Mouse (Mus musculus): Measurements from ENCODE around the gene Thsd4. TPM values are rescaled to one million over a fixed set of nuclear protein-coding genes. Genes with fewer than 3 reads are reported as not detected.

Gene Thsd4
- polyA plus RNA-seq, 1 experiment from 2014 or later: 1.8 TPM

DNA sequence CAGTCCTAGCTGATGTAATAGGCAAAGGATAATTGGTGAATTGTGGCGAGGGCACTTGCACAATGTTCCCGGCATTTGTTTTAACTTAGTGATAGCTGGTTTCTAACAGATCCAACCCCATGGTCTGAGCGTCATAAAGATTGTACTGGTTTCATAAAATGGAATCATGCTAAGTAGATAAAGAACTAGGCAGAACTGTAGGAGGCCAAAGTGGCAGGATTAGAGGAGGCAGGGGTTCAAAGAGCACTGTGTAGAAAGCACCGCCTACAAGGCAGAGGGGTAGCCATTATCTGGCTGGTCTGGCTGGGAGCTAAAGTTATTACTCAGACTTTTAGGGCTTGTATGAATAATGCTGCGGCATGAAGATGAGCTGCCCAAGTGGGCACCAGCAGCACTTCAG lies 185.7 kb downstream of the Thsd4 start:
- ATAC-seq (no peak), DNase-seq (ENCODE audit: low read depth, low spot score) (no peak)
- H3K27me3 ChIP-seq: no peaks in the 10 kb centered on the region
- in situ Hi-C loops (cut with MboI; ENCODE audit: low pct_unique_long_range_greater_than_20kb): no loop called here
- CTCF ChIA-PET: no interaction called here
- TF ChIP-seq CTCF (IDR thresholded peaks at IDR 0.05): no peak
- POLR2A ChIA-PET: no interaction called here

DNA sequence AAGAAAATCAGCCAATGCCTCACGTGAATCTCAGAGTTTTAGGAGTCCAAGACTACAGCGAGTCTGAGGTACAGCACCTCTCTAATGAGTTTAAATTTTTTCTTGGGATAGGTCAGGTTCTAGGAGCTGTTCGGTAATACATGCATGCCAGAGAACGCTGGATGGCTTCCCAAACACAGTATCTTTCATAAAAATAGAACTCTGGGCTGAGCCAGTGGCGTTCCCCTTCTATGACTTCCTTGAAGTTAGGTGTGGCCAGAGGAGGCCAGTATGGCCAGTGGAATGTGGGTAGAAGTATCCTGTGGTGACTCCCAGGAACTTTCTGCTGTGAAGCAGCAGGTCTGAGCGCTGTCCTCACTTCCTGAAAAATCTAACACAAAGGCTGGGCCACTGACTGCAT lies 186.4 kb downstream of the Thsd4 start:
- CTCF ChIA-PET: interaction anchor here (0.7 kb wide), 1 partner anchor 19 kb away, joined by 3 read pairs; no protein-coding TSS in a partner anchor
- POLR2A ChIA-PET: no interaction called here
- in situ Hi-C loops (cut with MboI; ENCODE audit: low pct_unique_long_range_greater_than_20kb): no loop called here
- H3K27me3 ChIP-seq: no peaks in the 10 kb centered on the region
- peak; percentile 31 for ATAC-seq
- DNase-seq (ENCODE audit: low read depth, low spot score): no peak
- no peak for TF ChIP-seq CTCF (IDR thresholded peaks at IDR 0.05)

DNA sequence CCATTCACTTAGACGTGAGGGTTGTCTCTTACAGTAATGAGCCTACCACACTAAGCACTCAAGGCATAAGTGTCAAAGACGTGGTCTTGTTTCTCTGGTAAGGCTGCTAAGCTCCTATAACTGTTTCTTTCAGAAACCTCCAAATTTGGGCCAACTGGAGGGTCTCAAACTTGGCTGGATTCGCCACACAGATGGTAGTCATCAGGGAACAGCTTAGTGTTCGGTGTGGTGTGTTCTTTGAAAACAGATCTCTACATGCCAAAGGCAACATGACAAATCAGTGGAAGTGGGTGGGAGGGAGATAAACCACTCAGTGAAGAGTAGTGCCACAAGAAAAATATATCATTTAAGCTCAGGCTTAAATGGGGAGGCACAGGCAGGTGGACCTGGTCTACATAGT lies 191.9 kb downstream of the Thsd4 start:
- no peak for DNase-seq (ENCODE audit: low read depth, low spot score)
- no peak for TF ChIP-seq CTCF (IDR thresholded peaks at IDR 0.05)
- ChIA-PET POLR2A (interaction anchor here (1.4 kb wide), 1 partner anchor 9 kb away, joined by 3 read pairs; no protein-coding TSS in a partner anchor), CTCF (interaction anchor here (1.6 kb wide), 1 partner anchor 49 kb away, joined by 3 read pairs; no protein-coding TSS in a partner anchor)
- in situ Hi-C loops (cut with MboI; ENCODE audit: low pct_unique_long_range_greater_than_20kb): no loop called here
- ATAC-seq: no peak
- H3K27me3 ChIP-seq: no peaks in the 10 kb centered on the region

DNA sequence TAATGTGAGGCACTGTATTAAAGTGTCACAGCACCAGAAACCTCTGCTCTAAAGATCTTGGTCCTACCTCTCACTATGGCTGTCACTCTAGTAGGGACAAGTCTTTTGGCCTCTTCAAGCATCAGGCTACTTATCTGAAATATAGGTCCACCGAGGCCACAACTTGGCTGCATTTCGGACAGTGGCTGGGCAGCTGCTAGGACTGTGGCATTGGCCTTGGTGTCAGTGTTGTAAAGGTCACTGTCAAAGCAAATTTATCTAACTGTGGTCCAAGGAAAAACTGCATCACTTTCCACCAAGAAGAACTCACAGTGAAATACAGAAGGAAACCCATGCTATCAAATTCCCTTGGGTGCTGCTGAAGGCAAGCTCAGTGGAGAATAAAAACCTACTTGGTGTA lies 197.1 kb downstream of the Thsd4 start:
- H3K27me3 ChIP-seq: no peaks in the 10 kb centered on the region
- POLR2A ChIA-PET: no interaction called here
- in situ Hi-C loops (cut with MboI; ENCODE audit: low pct_unique_long_range_greater_than_20kb): no loop called here
- CTCF ChIA-PET: no interaction called here
- TF ChIP-seq CTCF (IDR thresholded peaks at IDR 0.05): no peak
- DNase-seq (ENCODE audit: low read depth, low spot score): no peak
- no peak for ATAC-seq

DNA sequence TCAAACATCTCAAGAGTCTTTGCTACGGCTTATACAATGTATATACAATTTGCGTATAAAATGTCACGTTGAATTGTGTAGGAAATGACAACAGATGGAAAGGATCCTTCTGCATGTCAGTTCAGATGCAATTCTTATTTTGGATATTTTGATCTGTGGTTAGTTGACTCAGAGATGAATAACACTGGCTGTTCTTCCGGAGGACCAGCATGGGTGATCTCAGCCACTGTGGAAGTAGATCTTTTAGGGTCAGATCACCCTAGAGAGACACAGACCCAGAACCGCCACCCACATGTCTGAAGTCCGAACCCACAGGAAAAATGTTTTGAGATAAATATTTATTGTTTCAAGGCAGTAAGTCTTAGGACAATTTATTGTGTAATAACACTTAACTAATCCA lies 198.4 kb downstream of the Thsd4 start:
- in situ Hi-C loops (cut with MboI; ENCODE audit: low pct_unique_long_range_greater_than_20kb): no loop called here
- POLR2A ChIA-PET: no interaction called here
- DNase-seq (ENCODE audit: low read depth, low spot score) (no peak), ATAC-seq (no peak)
- H3K27me3 ChIP-seq: no peaks in the 10 kb centered on the region
- CTCF ChIA-PET: interaction anchor here (1.2 kb wide), 1 partner anchor 12 kb away, joined by 4 read pairs; no protein-coding TSS in a partner anchor
- no peak for TF ChIP-seq CTCF (IDR thresholded peaks at IDR 0.05)

DNA sequence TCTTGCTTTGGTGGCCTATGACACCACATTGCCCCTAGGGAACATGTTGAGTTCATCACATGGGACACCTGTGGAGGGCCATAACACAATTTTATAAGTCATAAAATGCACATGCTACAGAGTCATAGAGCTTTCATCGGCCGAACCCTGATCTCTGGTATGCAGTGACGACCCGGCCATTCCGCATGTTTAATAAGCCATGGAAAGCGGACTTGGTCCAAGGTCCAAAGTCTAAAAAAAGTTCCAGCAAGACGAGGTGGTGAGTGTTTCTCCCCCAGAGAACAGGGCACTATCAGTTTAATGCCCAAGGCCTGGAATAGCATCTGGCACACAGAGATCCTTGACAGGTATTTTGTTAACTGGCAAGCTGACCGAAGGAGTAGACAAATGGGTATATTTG lies 204.6 kb downstream of the Thsd4 start:
- in situ Hi-C loops (cut with MboI; ENCODE audit: low pct_unique_long_range_greater_than_20kb): no loop called here
- no peak for ATAC-seq
- ChIA-PET CTCF (interaction anchor here (1.0 kb wide), 3 partner anchors 18 to 75 kb away, joined by 3 read pairs; no protein-coding TSS in a partner anchor), POLR2A (no interaction called here)
- DNase-seq (ENCODE audit: low read depth, low spot score): no peak
- H3K27me3 ChIP-seq: no peaks in the 10 kb centered on the region
- no peak for TF ChIP-seq CTCF (IDR thresholded peaks at IDR 0.05)

DNA sequence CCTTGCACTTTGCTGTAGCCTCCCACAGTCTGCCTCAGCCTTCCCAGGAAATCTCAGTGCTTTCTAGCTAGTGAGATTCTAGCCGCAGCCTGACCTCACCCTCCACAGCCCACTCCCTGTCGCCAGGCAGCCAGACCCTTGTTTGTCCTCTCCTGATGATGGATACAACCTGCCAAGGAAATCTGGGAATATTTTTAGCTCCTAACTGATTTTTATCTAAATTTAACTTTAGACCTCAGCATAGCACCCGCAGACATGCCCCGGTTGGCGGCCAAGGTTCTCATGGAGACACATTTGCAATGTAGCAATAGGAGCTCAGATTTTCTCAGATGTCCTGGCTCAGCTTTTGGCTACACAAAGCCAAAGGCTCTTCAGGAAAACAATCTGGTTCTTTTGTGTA lies 205.3 kb downstream of the Thsd4 start:
- ATAC-seq (no peak), DNase-seq (ENCODE audit: low read depth, low spot score) (no peak)
- ChIA-PET POLR2A (no interaction called here), CTCF (interaction anchor here (1.0 kb wide), 1 partner anchor 19 kb away, joined by 3 read pairs; no protein-coding TSS in a partner anchor)
- in situ Hi-C loops (cut with MboI; ENCODE audit: low pct_unique_long_range_greater_than_20kb): no loop called here
- H3K27me3 ChIP-seq: no peaks in the 10 kb centered on the region
- TF ChIP-seq CTCF (IDR thresholded peaks at IDR 0.05): no peak

DNA sequence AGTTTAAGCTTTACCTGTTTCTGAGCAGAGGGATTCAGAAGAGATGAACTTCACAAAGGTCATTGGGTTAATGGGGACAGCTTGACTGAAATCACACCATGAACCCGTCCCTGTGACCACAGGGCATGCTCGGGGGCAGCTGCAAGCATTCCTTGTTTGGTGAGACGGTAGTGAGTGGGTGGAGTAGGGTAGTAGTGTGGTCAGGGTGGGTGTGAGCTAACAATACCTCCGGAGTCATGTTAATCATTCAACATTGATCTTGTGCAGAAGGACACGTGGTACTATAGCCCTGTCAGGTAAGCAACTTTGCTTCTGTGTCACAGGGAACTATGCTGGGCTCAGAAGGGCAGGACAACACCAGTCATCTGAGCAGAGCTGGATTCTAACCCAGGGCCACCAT lies 206.3 kb downstream of the Thsd4 start:
- DNase-seq (ENCODE audit: low read depth, low spot score): no peak
- ATAC-seq: no peak
- TF ChIP-seq CTCF (IDR thresholded peaks at IDR 0.05): no peak
- CTCF ChIA-PET: interaction anchor here (1.3 to 1.6 kb wide), 2 partner anchors 31 to 53 kb away, joined by 3 read pairs; no protein-coding TSS in a partner anchor
- in situ Hi-C loops (cut with MboI; ENCODE audit: low pct_unique_long_range_greater_than_20kb): no loop called here
- POLR2A ChIA-PET: no interaction called here
- no peaks in the 10 kb centered on the region for H3K27me3 ChIP-seq

DNA sequence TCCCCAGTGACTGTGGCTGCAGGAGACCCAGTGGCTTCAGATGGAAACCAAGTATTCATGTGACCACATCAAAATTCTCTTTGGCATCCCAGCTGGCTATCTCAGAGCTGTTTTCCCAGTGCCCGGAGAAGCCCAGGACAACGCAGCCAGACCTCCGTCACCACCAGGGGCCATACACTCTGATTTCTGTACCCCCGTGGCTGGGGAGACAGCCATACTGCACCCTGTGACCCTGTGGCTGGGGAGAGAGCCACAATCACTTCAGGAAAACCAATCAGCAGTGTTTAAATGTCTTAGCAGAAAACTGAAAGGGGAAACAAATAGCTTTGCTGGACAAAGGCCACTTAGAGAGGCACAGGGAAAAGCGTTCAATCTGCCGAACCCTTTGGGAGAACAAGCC lies 208.2 kb downstream of the Thsd4 start:
- DNase-seq (ENCODE audit: low read depth, low spot score) (no peak), ATAC-seq (no peak)
- no peaks in the 10 kb centered on the region for H3K27me3 ChIP-seq
- ChIA-PET POLR2A (no interaction called here), CTCF (interaction anchor here (1.6 kb wide), 1 partner anchor 55 kb away, joined by 3 read pairs; no protein-coding TSS in a partner anchor)
- in situ Hi-C loops (cut with MboI; ENCODE audit: low pct_unique_long_range_greater_than_20kb): no loop called here
- no peak for TF ChIP-seq CTCF (IDR thresholded peaks at IDR 0.05)

DNA sequence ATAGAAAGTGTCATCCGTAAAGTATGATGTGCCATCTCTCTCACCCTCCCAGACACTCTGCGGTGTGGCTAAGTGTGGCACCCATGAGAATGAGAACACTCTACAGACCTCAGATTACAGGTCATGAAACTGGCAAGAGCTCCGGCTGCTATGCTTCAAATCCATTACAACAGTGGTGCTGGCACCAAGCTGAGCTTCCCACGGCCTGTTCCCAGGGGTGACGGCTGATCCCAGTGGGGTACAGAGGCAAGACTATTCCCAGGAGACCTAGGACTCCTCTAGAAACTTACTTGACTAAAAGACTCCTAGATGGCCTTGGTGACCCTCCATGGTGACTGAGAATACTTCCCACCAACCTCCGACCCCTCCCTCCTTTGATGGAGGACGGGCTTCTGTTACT lies 209.2 kb downstream of the Thsd4 start:
- POLR2A ChIA-PET: no interaction called here
- in situ Hi-C loops (cut with MboI; ENCODE audit: low pct_unique_long_range_greater_than_20kb): no loop called here
- CTCF ChIA-PET: interaction anchor here (1.9 kb wide), 1 partner anchor 8 kb away, joined by 5 read pairs; no protein-coding TSS in a partner anchor
- no peak for TF ChIP-seq CTCF (IDR thresholded peaks at IDR 0.05)
- ATAC-seq (no peak), DNase-seq (ENCODE audit: low read depth, low spot score) (no peak)
- no peaks in the 10 kb centered on the region for H3K27me3 ChIP-seq

DNA sequence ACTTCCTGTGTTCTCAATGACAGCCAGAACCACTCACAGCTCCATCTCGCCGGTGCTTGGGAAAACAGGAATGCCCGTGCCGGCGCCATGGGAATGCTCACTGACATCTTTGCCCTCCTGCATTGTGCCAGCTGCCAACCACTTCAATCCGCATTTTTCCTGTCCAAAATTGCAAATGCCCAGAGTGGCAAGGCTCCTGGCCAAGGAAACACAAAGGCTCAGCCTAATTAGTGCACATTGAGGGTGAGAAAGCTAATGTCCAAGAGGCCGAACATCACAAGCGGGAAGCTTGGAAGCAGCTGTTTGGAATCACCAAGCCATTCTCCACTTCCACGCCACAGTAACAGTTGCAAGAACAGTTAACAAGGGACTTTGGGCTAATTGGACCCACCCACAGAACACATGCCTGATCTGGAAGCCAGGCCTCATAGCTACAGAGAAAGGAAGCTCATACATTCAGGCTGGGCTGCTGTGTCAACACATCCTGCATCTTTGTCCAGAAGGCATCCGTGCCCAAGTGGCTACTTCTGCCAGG lies 210.2 kb downstream of the Thsd4 start:
- H3K27me3 ChIP-seq: no peaks in the 10 kb centered on the region
- in situ Hi-C loops (cut with MboI; ENCODE audit: low pct_unique_long_range_greater_than_20kb): no loop called here
- no peak for TF ChIP-seq CTCF (IDR thresholded peaks at IDR 0.05)
- ATAC-seq (no peak), DNase-seq (ENCODE audit: low read depth, low spot score) (no peak)
- CTCF ChIA-PET: interaction anchor here (1.0 to 1.9 kb wide), 3 partner anchors 9 to 18 kb away, joined by 3 to 5 read pairs (median 4); no protein-coding TSS in a partner anchor
- POLR2A ChIA-PET: interaction anchor here (1.2 kb wide), 1 partner anchor 104 kb away, joined by 3 read pairs; no protein-coding TSS in a partner anchor
